Mouse (Mus musculus): ENCODE measurements around the gene Ano2. TPM values are rescaled to one million over a fixed set of nuclear protein-coding genes. Genes with fewer than 3 reads are reported as not detected.

Gene Ano2
- total RNA-seq, 2 experiments from 2014 or later, result not detected

DNA sequence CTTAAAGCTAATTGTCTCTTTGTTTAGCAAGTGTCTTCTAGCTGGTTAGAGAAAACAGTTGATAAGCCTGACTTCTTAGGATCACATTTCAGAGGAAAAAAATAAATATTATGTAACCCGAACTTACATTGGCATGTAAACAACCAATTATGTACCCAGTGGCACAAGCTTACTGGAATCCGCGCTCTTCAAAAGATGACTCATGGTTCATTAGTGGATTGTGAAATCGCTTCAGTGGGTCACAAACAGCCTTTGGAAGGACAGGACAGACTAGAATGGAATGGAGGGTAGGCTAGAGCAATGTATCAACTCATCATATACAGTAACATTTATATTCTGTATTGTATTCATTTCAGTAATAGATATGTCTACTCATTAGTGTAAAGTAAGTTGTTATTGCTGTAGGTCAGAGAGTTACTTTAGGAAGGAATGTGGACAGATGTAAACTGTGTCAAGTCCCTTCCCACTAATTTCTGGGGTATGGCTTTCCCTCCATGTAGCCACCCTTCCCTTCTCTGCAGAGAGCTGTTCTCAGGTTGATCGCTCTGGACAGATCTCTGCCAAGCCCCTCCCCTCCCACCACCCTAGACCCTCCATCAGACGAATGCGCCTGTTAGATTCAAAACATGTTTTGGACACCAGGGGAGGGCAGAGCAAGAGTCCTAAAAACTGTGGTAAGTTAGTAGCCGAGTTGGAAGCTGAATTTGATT lies 343.6 kb downstream of the Ano2 start:
- no peak for ATAC-seq (replicated peaks; ENCODE audit: low FRiP score, poor library complexity, severe bottlenecking)

DNA sequence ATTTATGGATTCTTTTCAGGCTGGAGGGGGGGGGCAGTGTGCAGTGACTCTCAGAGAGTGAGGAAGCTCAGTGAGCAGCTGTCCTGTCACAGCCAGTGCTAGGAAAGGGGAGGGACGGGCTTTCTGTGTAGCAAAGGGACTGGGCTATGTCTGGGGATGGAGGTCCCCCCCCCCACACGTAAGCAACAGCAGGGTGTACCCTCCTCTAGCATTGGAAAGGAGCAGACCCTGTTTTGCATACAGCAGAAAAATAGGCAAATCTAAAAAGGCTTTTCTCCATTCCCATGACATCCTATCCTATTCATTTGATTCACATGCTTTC lies 344.1 kb downstream of the Ano2 start:
- ATAC-seq (replicated peaks; ENCODE audit: low FRiP score, poor library complexity, severe bottlenecking), result no peak

DNA sequence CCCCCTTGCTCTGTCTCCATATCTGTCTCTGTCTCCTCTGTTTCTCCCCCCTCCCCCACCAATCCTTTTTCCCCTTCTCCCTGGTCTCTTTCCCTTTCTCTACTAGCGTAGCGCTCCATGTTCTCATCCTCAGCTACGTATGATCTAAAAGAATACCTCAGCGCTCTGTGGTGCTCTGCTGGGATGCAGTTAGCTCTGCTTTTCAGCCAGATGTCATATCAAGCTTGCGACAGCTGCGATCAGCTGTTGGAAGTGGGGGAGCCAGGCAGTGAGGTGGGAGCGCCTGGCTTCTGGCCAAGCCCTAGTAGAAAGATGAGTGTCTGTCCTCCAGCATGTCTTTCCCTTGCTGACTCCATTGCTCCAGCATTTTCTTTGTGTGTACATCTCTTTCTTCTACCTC lies 344.5 kb downstream of the Ano2 start:
- ATAC-seq (replicated peaks; ENCODE audit: low FRiP score, poor library complexity, severe bottlenecking), result no peak

DNA sequence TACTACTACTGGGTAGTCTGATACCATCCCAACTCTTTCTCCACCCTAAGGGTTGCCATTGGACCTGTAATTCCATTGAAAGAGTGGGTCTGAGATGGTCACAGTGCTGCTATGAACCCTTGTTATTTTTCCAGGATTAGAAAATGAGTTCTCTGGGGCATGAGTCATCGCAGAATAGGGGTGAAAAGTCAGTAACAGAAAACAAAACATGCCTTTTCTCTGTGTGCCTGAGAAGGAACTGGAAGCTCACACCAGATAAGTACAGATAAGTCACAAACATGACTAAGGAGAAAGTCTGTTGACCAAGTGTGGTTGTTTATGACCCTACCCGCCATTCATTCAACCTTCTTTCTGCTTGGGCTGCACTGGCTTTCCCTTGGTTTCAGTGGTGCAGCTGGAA lies 345.4 kb downstream of the Ano2 start:
- no peak for ATAC-seq (replicated peaks; ENCODE audit: low FRiP score, poor library complexity, severe bottlenecking)

DNA sequence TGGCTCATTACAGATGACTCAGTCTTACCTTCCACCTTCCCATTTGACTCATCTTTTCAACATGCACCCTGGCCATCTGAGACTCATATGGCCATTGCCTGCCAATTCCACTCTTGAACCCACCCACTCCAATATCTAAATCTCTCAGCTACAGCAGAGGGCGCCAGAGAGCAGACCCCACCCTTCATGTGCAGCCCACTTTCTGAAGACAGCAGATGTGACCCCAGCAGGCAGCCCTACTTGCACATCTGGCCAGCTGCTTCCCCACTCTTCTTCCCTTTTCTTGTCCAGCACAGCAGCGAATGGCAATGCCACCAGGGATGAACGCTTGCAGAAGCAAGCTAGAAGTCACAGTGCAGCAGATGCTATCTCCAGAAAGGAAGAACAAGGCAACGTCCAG lies 355.7 kb downstream of the Ano2 start:
- no peak for ATAC-seq (replicated peaks; ENCODE audit: low FRiP score, poor library complexity, severe bottlenecking)

DNA sequence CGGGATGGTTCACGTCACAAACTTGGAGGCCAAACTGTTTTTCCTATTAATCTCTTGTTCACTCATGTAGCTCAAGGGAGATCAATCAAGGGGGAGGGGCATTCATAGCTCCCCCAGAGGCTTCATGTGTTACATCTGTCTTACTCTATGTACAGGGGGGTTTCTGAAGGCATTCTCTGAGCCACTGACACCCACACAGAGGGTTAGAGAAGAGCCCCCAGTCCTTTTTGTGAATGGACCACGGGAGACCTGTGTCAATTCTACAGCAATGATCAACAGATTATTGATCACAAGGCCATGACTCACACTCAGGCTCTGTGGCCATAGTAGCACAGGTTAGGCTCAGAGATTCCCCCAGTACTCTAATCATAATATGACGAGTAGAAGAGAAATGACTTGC lies 358.0 kb downstream of the Ano2 start:
- ATAC-seq (replicated peaks; ENCODE audit: low FRiP score, poor library complexity, severe bottlenecking), result no peak

DNA sequence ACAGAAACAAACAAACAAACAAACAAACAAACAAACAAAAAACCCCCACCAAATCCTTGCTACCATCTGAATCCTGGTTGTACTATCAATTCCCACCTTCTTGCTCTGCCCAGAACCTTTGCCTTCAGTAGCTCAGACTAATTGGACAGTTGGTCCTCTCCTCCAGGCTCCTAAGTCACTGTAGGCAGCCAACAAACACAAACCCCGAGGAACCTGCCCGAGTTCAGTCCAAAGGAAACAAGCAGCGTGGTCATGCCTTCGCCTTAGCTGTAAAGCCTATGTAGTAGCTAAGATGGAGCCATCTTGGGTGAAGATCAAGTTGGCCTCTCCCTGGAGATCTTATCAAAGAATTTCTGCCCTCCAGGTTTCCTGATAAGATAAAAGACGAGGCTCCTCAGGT lies 362.9 kb downstream of the Ano2 start:
- no peak for ATAC-seq (replicated peaks; ENCODE audit: low FRiP score, poor library complexity, severe bottlenecking)

DNA sequence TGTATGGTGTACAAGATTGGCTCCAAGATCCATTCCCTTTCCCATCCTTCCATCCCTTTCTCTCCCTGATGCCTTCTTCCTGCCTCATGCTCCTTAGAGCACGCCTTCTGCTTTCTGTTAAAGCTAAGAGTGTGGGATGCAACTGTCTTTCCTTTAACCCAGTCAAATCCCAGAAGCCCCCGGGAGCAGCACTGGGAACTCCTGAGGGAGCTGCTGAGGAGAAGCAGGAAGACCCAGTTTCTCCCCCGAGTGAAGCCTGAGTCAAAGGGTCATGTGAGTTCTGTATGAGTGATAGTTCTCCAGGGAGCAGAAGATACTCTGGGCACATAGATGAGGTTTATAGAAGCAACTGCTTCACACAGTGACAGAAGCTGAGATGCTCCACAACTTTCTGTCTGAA lies 367.5 kb downstream of the Ano2 start:
- ATAC-seq (replicated peaks; ENCODE audit: low FRiP score, poor library complexity, severe bottlenecking), result no peak

DNA sequence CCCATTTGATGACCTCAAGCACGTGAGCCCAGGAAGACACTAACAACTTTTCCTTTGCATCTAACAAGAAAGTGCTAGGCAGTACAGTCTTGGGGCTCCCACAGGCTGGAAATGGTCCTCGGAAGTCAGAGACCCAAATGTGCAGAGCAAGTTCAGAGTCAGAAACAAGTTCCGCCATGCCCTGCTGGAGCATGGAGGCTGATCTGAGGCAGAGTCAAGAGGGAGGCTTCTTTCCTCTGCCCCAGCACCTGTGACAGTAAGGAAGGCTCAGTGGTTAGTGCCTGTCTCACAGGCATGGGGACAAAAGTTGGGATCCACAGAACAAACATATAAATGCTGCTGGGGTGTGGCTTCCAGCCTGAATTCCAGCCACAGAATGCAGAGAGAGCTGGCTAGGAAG lies 390.3 kb downstream of the Ano2 start:
- ATAC-seq (replicated peaks; ENCODE audit: low FRiP score, poor library complexity, severe bottlenecking), result no peak

DNA sequence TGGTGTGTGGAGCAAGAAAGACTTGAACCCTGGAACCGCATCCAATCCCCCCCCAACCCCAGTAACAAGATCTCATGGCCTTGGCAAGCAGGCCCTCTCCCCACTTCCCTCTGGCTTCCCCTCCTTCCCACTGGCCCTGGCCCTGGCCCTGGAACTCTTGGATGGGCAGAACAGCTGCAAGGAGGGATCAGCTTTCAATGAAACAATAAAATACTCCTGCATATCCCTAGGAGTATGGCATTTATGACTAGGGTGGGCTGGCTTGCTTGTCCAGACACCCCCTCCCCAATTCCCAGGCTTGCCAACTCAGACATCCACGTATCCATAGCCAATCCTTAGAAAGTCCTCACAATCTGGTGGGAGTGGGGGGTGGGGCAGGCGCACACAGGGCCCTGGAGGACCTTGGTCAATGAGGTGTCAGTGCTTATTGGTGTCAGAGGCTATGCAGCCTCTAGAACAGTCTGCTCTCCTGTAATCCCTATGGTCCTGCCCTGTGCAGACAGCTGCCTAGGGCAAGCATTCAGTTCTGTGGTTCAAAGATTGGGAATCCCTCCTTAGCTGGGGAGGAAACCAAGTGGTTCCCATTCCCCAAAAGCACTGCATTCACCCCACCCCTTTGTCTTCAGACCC lies 396.2 kb downstream of the Ano2 start:
- ATAC-seq (replicated peaks; ENCODE audit: low FRiP score, poor library complexity, severe bottlenecking), result no peak

DNA sequence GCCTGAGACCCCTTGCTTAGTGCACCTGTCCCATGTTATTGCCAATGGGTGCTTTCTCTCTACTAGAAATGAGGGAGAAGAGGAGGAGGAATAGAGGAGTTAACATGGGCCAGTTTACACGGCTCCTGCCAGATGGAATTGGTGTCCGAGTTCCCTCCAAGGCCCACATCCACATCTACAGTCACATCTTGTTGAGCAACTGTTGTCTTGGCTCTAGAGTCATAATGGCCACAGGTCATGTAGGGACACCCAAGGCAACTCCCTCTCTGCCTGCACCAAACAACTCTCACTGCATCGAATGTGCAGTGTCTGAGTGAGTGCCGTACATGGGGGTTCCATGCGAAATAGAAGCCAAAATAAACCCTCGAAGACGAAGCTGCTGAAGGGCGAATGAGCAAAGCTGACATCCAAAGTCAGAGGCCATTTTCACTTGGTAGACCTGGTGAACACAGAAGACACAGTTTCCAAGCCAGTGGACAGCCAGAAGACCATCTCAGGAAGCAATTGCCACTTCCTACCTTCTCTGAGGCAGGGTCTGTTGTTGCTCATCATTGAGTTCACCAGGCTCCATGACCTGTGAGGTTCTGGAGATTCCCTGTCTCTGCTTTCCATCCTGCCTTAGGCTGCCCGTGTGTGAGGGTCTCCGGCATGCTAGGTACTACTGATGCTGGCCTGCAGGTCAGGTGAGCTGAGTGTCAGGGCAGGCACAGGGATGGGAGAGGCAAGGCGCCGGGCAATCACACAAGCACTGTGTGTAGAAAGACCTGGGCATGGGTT lies 398.5 kb downstream of the Ano2 start:
- ATAC-seq (replicated peaks; ENCODE audit: low FRiP score, poor library complexity, severe bottlenecking), result no peak

Other genes starting within 250 kb of the Ano2 start
- gene Cd9, start 195.6 kb upstream of the Ano2 start, total RNA-seq (2015; ENCODE audit: low replicate concordance), result 27.4 and 41.1 TPM in 2 replicates
- gene Cd9, start 195.6 kb upstream of the Ano2 start, total RNA-seq (2017; ENCODE audit: low replicate concordance), result 8.1 and 10.1 TPM in 2 replicates
- gene Vwf, start 143.6 kb upstream of the Ano2 start, total RNA-seq (2015; ENCODE audit: low replicate concordance), result 8.8 and 31.4 TPM in 2 replicates
- 19.9 and 33.4 TPM in 2 replicates for gene Vwf, start 143.6 kb upstream of the Ano2 start, total RNA-seq (2017; ENCODE audit: low replicate concordance)